Mouse (Mus musculus) left cerebral cortex, adult 2 months (tissue): Measurements from ENCODE around the gene Atxn7l3b. TPM values are rescaled to one million over a fixed set of nuclear protein-coding genes. Genes with fewer than 3 reads are reported as not detected.

Experiments used
- DNase-seq, 2 experiments: peaks; one replicate each; pipeline ENCODE4 v3.0.0; 2021 to 2022; ENCODE audit warnings: low spot score in 2 of 2, mixed read lengths in 1 of 2; ENCODE audit errors: extremely low spot score in 1 of 2
- H3K27ac ChIP-seq: fragments of 200-600 bp; 2 replicates; pipeline ENCODE4 v1.8.1; 2022
- H3K4me3 ChIP-seq: fragments of 200-600 bp; 2 replicates; pipeline ENCODE4 v1.8.1; 2022
- CTCF ChIP-seq: fragments of 200-600 bp; IDR thresholded peaks from 2 replicates; pipeline ENCODE4 v1.8.1; 2022; ENCODE audit warnings: antibody characterized with exemption, mild to moderate bottlenecking, moderate library complexity
- intact Hi-C: fragments of 180-260 bp; cut with DNase I; formaldehyde crosslinking; loops from one replicate; pipeline ENCODE4 v1.15.1; 2025
- total RNA-seq, 2 experiments: library from RNA; stranded (reverse); gene quantifications; 2 replicates each; pipeline ENCODE4 v1.2.3; 2021

Atxn7l3b gene
- total RNA-seq, 2 experiments from 2014 or later: 175 TPM

- no peak overlapping the region for H3K27ac ChIP-seq
- intact Hi-C loops: no loop called here
- DNase-seq: no peak
- no peak for TF ChIP-seq CTCF
- no peak overlapping the region for H3K4me3 ChIP-seq
Observed at GRCm38 (mm10) chr10:112916575-112917190, 12.1 kb downstream of the Atxn7l3b start.

GRCm38 (mm10) chr10:112900243-112900642, 28.6 kb downstream of the Atxn7l3b start:
- Histone ChIP-seq H3K27ac (no peak overlapping the region), H3K4me3 (no peak overlapping the region)
- intact Hi-C loops: no loop called here
- DNase-seq: no peak
- no peak for TF ChIP-seq CTCF

GRCm38 (mm10) chr10:112899796-112900195, 29.0 kb downstream of the Atxn7l3b start:
- DNase-seq: no peak
- intact Hi-C loops: no loop called here
- Histone ChIP-seq H3K4me3 (no peak overlapping the region), H3K27ac (no peak overlapping the region)
- TF ChIP-seq CTCF: no peak

GRCm38 (mm10) chr10:112896636-112897035, 32.2 kb downstream of the Atxn7l3b start:
- intact Hi-C loops: no loop called here
- TF ChIP-seq CTCF: no peak
- no peak for DNase-seq
- H3K4me3 ChIP-seq: no peak overlapping the region
- H3K27ac ChIP-seq: no peak overlapping the region

- H3K4me3 ChIP-seq: no peak overlapping the region
- TF ChIP-seq CTCF: no peak
- intact Hi-C loops: no loop called here
- no peak overlapping the region for H3K27ac ChIP-seq
- no peak for DNase-seq
Observed at GRCm38 (mm10) chr10:112893622-112894252, 35.1 kb downstream of the Atxn7l3b start.

- Histone ChIP-seq H3K27ac (no peak overlapping the region), H3K4me3 (no peak overlapping the region)
- intact Hi-C loops: no loop called here
- TF ChIP-seq CTCF: no peak
- DNase-seq: no peak
Observed at GRCm38 (mm10) chr10:112884064-112884463, 44.7 kb downstream of the Atxn7l3b start.

- H3K4me3 ChIP-seq: no peak overlapping the region
- DNase-seq: no peak
- no peak for TF ChIP-seq CTCF
- no peak overlapping the region for H3K27ac ChIP-seq
- intact Hi-C loops: no loop called here
Observed at GRCm38 (mm10) chr10:112883688-112884004, 45.2 kb downstream of the Atxn7l3b start.

GRCm38 (mm10) chr10:112882789-112883687, 45.8 kb downstream of the Atxn7l3b start:
- intact Hi-C loops: no loop called here
- DNase-seq: no peak
- H3K27ac ChIP-seq: no peak overlapping the region
- TF ChIP-seq CTCF: no peak
- no peak overlapping the region for H3K4me3 ChIP-seq

- Histone ChIP-seq H3K27ac (no peak overlapping the region), H3K4me3 (no peak overlapping the region)
- intact Hi-C loops: no loop called here
- no peak for TF ChIP-seq CTCF
- DNase-seq: no peak
Observed at GRCm38 (mm10) chr10:112882149-112882548, 46.7 kb downstream of the Atxn7l3b start.

GRCm38 (mm10) chr10:112876655-112877393, 52.0 kb downstream of the Atxn7l3b start:
- H3K4me3 ChIP-seq: no peak overlapping the region
- no peak overlapping the region for H3K27ac ChIP-seq
- no peak for TF ChIP-seq CTCF
- intact Hi-C loops: no loop called here
- no peak for DNase-seq
